9 mouse cellular contexts compared by ENCODE assay signal in the genomic region with DNA sequence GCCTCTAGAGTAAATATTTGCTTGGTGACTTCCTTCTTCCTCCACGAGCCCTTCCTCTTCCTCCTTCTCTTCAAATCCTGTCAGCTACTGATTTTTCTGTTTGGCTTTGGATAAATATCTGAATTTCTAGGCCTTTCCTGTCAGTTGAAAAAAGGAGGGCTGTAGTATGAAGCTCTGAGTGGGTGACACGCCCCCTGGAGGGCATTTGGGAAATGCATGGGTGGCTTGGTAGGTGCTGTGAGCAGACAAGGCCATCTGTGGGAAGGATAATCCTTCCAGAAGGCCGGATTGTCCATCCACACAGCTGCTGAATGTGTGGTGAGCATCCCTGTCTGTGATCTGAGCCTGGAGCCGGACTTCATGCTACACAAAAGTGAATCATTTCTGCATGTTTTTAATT. TPM values are rescaled to one million over a fixed set of nuclear protein-coding genes. Genes with fewer than 3 reads are reported as not detected.
DNase-seq lines count a peak whose midpoint lies in the region; TF ChIP-seq lines count a peak whose summit lies in the region.
"Had no signal": no experiment of that assay in that cellular context is flagged by ENCODE, and none has a peak within 500 bp of the region (broad histone marks: within the 10 kb centered on the region; RNA-seq: fewer than 3 reads in every experiment).

No protein-coding gene starts in this region.

- H3K4me3 ChIP-seq in embryonic fibroblast, embryonic 13.5 days (ENCODE audit: insufficient read depth, low read length) = no peak overlapping the region
- H3K4me3 ChIP-seq: neural tube, embryonic 12.5 days had no signal

- peak; percentile 45 to 74 for DNase-seq in adrenal gland, adult (ENCODE audit: inconsistent age in 2 of 2, low spot score in 1 of 2)
- DNase-seq in adrenal gland, adult 8-10 months = no peak
- peak; percentile 71 for DNase-seq in layer of hippocampus, adult 11-12 months (ENCODE audit: low spot score)
- no peak for DNase-seq in layer of hippocampus, adult 9-10 months (ENCODE audit: low spot score)
- DNase-seq in NIH3T3 (ENCODE audit: low read depth) = peak; percentile 66
- peak; percentile 71 for DNase-seq in lung, postnatal 36 days
- peak; percentile 27 for DNase-seq in yolk sac, embryonic 10.5 days (ENCODE audit: low spot score)

- no peak for TF ChIP-seq POLR2A in embryonic fibroblast, embryonic 13.5 days (IDR thresholded peaks at IDR 0.05; ENCODE audit: low read depth, low read length)

- peak; percentile 31; the same call in 1 of the 2 replicates for TF ChIP-seq CTCF in embryonic fibroblast, embryonic 13.5 days (IDR thresholded peaks at IDR 0.05; ENCODE audit: borderline replicate concordance, insufficient read depth, low read length)

- H3K27ac ChIP-seq in embryonic fibroblast, embryonic 13.5 days (ENCODE audit: insufficient read depth, low read length) = no peak overlapping the region
- H3K27ac ChIP-seq: neural tube, embryonic 12.5 days had no signal

- peaks cover 10% of the 10 kb centered on the region for H3K4me1 ChIP-seq in embryonic fibroblast, embryonic 13.5 days (ENCODE audit: control insufficient read depth, insufficient read depth, low read length)

RNA-seq across cellular contexts. Expression of a gene that starts 48.8 kb away (rescaled TPM):
- total RNA-seq in adrenal gland, adult 8-10 months (2022) = 10 to 100 TPM in 3 of 4 experiments, 1 to 10 TPM in 1; 9.9 to 16.1 (median 11.2) TPM
- 24.4 and 27.8 TPM in 2 replicates for polyA plus RNA-seq in embryonic fibroblast, embryonic 13.5 days (2011; ENCODE audit: insufficient read length, low read depth, missing spikeins)

Comparison
In these comparisons a context has a peak if more than half of its experiments do, and no peak if none do; other contexts are left out.
1. DNase-seq: peak in adrenal gland, adult (2 of 2), layer of hippocampus, adult 11-12 months (single experiment), NIH3T3 (single experiment), lung, postnatal 36 days (single experiment) and yolk sac, embryonic 10.5 days (single experiment); none in adrenal gland, adult 8-10 months (single experiment) and layer of hippocampus, adult 9-10 months (single experiment).